Mouse (Mus musculus): ENCODE measurements at regions not wholly inside any gene's neighbourhood (a gene's known extent, or its start where the extent isn't known, plus 50 kb on each side); places are given as distances from the start of the nearest gene placed in this dataset.

- DNase-seq (ENCODE audit: low spot score) = no peak
Measured at GRCm38 (mm10) chr13:71874986-71875385, 88.5 kb downstream of the Irx1 start.

- no peak for DNase-seq (ENCODE audit: low spot score)
Measured at GRCm38 (mm10) chr13:71868763-71869162, 94.8 kb downstream of the Irx1 start.

GRCm38 (mm10) chr13:71853426-71854025 is 110.0 kb downstream of the Irx1 start:
- DNase-seq (ENCODE audit: low spot score) = no peak

GRCm38 (mm10) chr13:71804032-71804958 is 159.2 kb downstream of the Irx1 start:
- no peak for DNase-seq (ENCODE audit: low spot score)

- no peak for DNase-seq (ENCODE audit: low spot score)
Measured at GRCm38 (mm10) chr13:71798288-71798687, 165.2 kb downstream of the Irx1 start.

- peak; percentile 3 for DNase-seq (ENCODE audit: low spot score)
Measured at GRCm38 (mm10) chr13:71784740-71785139, 178.8 kb downstream of the Irx1 start.

GRCm38 (mm10) chr13:71747003-71747965 is 216.2 kb downstream of the Irx1 start:
- no peak for DNase-seq (ENCODE audit: low spot score)

- no peak for DNase-seq (ENCODE audit: low spot score)
Measured at GRCm38 (mm10) chr13:71746534-71746933, 217.0 kb downstream of the Irx1 start.

GRCm38 (mm10) chr13:71736821-71737345 is 226.6 kb downstream of the Irx1 start:
- DNase-seq (ENCODE audit: low spot score) = no peak

GRCm38 (mm10) chr13:71734261-71734660 is 229.3 kb downstream of the Irx1 start:
- peak; percentile 20 for DNase-seq (ENCODE audit: low spot score)

- DNase-seq (ENCODE audit: low spot score) = no peak
Measured at GRCm38 (mm10) chr13:71733360-71733759, 230.2 kb downstream of the Irx1 start.

- DNase-seq (ENCODE audit: low spot score) = no peak
Measured at GRCm38 (mm10) chr13:71732903-71733302, 230.6 kb downstream of the Irx1 start.

- peak; percentile 41 for DNase-seq (ENCODE audit: low spot score)
Measured at GRCm38 (mm10) chr13:71690069-71690817, 273.3 kb downstream of the Irx1 start.

GRCm38 (mm10) chr13:71689187-71689586 is 274.3 kb downstream of the Irx1 start:
- no peak for DNase-seq (ENCODE audit: low spot score)

GRCm38 (mm10) chr13:71676081-71676624 is 287.4 kb downstream of the Irx1 start:
- DNase-seq (ENCODE audit: low spot score) = no peak

GRCm38 (mm10) chr13:71669956-71670739 is 293.4 kb downstream of the Irx1 start:
- DNase-seq (ENCODE audit: low spot score) = no peak

- DNase-seq (ENCODE audit: low spot score) = no peak
Measured at GRCm38 (mm10) chr13:71668256-71668655, 295.3 kb downstream of the Irx1 start.

GRCm38 (mm10) chr13:71665221-71665916 is 298.2 kb downstream of the Irx1 start:
- DNase-seq (ENCODE audit: low spot score) = no peak

- DNase-seq (ENCODE audit: low spot score) = no peak
Measured at GRCm38 (mm10) chr13:71657898-71658297, 305.6 kb downstream of the Irx1 start.
